Mouse (Mus musculus) stomach, embryonic 15.5 days (tissue): ENCODE data around the gene Sirt2. TPM values are rescaled to one million over a fixed set of nuclear protein-coding genes. Genes with fewer than 3 reads are reported as not detected.

Source experiments
- ATAC-seq: fragments of 200-750 bp; cut with Nextera tagmentation; 2 replicates; pipeline ENCODE4 v1.8.0; 2017; ENCODE audit warnings: low read depth, moderate number of reproducible peaks, moderate TSS enrichment; ENCODE audit not compliant: insufficient read depth, low FRiP score
- H3K27ac ChIP-seq: fragments of 300-500 bp; sonication (generic); 2 replicates; pipeline ENCODE4 v1.5.1; 2015; ENCODE audit warnings: mild to moderate bottlenecking, inconsistent platforms
- H3K27me3 ChIP-seq: fragments of 300-500 bp; sonication (generic); replicated peaks from 2 replicates; pipeline ENCODE4 v1.6.1; 2015; ENCODE audit warnings: inconsistent platforms
- H3K36me3 ChIP-seq: fragments of 300-500 bp; sonication (generic); 2 replicates; pipeline ENCODE4 v1.6.1; 2015; ENCODE audit warnings: inconsistent platforms
- H3K4me1 ChIP-seq: fragments of 300-500 bp; sonication (generic); 2 replicates; pipeline ENCODE4 v1.6.1; 2015; ENCODE audit warnings: inconsistent platforms
- H3K4me2 ChIP-seq: fragments of 300-500 bp; sonication (generic); 2 replicates; pipeline ENCODE4 v1.6.1; 2015; ENCODE audit warnings: mild to moderate bottlenecking, inconsistent platforms
- H3K4me3 ChIP-seq: fragments of 300-500 bp; sonication (generic); replicated peaks from 2 replicates; pipeline ENCODE4 v1.5.1; 2015; ENCODE audit warnings: inconsistent platforms
- H3K9ac ChIP-seq: fragments of 300-500 bp; sonication (generic); 2 replicates; pipeline ENCODE4 v1.6.1; 2015; ENCODE audit warnings: inconsistent platforms
- H3K9me3 ChIP-seq: fragments of 300-500 bp; sonication (generic); 2 replicates; pipeline ENCODE4 v1.6.1; 2016; ENCODE audit warnings: inconsistent platforms
- WGBS: fragments of 180-500 bp; shearing (Covaris S2); methylation state at CpG from one replicate; pipeline ENCODE4 v1.1.7; 2015; 5-methylcytosine and 5-hydroxymethylcytosine counted together
- polyA plus RNA-seq: library from polyadenylated mRNA; unstranded; fragments of >200 nt; fragmentation: Nextera tagmentation; extraction: Ambion mirVana; gene quantifications from 2 replicates; pipeline ENCODE4 v1.2.1, GENCODE M21; 2015

Sirt2 gene
- polyA plus RNA-seq, 1 experiment from 2014 or later: 56.9 TPM

DNA sequence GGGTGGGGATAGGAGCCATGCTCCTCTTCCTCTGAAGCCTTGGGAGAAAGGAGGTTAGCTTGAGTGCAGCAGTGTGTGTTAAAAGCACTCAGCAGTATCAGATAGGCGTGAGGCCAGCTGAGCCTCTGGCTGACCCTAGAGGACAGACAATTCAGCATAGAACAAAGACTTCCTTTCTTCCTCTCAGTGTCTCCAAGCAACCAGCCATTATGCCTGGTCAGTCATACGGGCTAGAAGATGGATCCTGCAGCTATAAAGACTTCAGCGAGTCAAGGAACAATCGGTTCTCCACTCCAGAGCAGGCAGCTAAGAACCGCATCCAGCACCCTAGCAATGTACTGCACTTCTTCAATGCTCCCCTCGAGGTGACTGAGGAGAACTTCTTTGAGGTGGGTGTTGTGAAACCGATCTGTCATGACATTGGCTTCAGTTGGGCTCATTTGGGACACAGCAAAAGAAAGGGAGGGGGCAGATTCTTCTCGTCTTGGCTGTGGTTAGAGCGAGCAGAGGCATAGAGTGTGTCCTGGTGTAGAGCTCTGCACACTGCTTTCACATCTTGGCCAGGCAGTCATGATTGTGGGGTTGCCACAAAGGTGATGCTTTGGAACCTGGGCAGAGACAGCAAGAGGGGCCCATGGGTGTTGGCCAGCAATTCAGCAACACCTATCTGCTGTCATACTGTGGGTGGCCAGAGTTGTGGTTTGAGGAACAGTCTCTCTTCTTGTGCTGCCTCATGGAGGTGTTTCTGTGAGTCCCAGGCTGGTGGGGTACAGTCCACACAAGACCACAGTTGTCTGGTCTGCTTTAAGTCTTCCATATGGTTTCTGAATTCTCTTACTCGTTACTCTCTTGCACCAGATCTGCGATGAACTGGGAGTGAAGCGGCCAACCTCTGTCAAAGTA is 54.1 kb downstream of the Sirt2 start:
- WGBS: 76% methylated on average over 12 of the region's 12 CpGs
- Histone ChIP-seq H3K36me3 (peaks cover 60% of the 10 kb centered on the region), H3K4me3 (no peak overlapping the region), H3K27me3 (no peaks in the 10 kb centered on the region), H3K4me2 (no peak overlapping the region), H3K4me1 (peaks cover 32% of the 10 kb centered on the region; the same call in 1 of the 2 replicates), H3K9me3 (no peaks in the 10 kb centered on the region), H3K9ac (no peak overlapping the region), H3K27ac (peak overlapping the region; percentile 35; the same call in 1 of the 2 replicates)
- no peak for ATAC-seq

DNA sequence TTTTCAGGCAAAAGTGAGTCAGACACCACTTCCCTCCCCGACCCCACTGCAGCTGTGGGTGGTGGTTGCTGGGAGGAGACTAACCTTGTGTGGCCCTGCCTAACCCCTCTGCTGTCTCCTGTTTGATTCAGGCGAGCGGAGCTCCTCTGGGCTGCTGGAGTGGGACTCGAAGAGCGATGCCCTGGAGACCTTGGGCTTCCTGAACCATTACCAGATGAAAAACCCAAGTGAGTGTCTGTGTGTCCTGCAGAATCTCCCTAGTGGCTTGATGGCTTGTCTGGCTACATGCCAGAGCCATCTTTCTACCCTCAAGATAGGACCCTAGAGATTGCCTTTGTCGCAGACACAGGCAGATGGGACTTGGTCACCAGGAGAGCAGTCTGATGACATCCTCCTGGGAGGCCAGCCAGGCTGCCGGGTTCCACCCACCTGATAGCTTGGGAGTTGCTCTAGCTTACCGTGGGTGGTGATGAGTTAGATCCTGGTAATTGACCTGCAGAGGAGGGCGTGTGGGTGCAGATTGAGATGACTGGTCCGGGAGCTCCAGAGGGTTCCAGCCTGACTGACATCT is 54.8 kb downstream of the Sirt2 start:
- H3K27me3 ChIP-seq: no peaks in the 10 kb centered on the region
- peaks cover 53% of the 10 kb centered on the region for H3K36me3 ChIP-seq
- H3K4me1 ChIP-seq: peaks cover 32% of the 10 kb centered on the region; the same call in 1 of the 2 replicates
- no peaks in the 10 kb centered on the region for H3K9me3 ChIP-seq
- H3K4me3 ChIP-seq: no peak overlapping the region
- 65% methylated on average over 10 of the region's 10 CpGs for WGBS
- ATAC-seq: no peak
- H3K27ac ChIP-seq: no peak overlapping the region
- H3K4me2 ChIP-seq: no peak overlapping the region
- H3K9ac ChIP-seq: no peak overlapping the region

DNA sequence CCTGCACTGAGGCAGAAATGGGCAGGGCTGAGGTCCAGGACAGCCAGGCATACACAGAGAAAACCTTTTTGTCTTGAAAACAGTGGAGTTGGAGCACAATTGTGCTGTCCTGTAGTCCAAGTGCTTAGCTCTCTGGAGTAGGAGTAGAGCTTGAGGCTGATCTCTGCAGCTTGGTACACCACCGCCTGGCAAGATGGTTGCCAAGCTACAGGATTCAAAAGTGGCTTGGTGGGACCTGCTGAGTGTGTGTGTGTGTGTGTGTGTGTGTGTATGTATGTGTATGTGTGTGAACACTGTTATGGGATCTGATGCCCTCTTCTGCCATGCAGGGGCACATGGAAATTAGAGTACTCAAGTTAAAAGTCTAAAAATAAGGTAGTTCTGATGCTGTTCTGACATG is 56.0 kb downstream of the Sirt2 start:
- Histone ChIP-seq H3K4me2 (no peak overlapping the region), H3K9me3 (no peaks in the 10 kb centered on the region), H3K27me3 (no peaks in the 10 kb centered on the region), H3K4me1 (peaks cover 30% of the 10 kb centered on the region; the same call in 1 of the 2 replicates), H3K36me3 (peaks cover 40% of the 10 kb centered on the region), H3K27ac (0 out of 2 replicates have a peak overlapping the region, but pooled peaks have one; percentile 23), H3K9ac (no peak overlapping the region), H3K4me3 (no peak overlapping the region)
- 70% methylated on average over 1 of the region's 1 CpGs for WGBS
- ATAC-seq: no peak

DNA sequence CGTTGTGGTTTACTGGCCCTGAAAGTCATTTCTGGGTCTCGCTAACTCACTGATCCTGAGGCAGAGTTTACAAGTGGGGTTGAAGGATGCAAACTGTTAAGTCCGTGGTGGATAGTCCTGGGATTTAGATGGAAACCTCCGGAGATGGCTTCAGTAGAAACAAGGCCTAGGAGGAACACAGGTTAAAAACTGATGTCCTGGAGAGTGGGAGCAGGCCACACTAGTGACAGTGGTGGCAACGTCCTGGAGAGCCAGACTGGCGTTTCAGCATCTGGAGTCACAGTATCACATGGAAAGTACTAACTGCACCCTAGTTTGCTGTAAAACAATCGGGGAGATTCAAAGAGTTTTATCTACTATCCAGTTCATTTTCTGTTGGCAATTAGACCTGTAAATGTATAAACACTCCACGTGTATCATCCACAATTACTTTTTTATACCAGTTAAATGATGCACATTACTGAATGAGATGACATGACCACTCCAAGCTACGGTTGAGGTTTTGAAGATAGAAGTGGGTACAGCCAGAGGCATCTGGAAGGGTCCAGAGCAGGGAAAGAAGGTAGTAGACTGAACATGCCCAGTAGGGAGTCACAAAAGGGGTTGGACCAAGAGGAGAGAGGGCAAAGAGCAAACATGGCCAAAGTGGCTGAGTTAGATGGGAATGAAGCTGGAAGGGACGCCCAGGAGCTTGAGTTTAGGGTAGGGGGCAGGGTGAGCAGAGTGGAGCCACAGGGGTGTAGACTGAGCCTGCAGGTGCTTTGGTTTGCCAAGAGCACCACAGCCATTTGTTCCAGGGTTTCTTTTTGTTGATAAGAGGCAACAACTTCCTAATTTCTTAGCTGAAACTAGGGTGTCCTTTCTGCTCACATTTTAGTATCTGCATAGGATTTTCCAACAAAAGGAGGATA is 56.7 kb downstream of the Sirt2 start:
- Histone ChIP-seq H3K4me3 (no peak overlapping the region), H3K36me3 (peaks cover 34% of the 10 kb centered on the region), H3K4me1 (peaks cover 32% of the 10 kb centered on the region; the same call in 1 of the 2 replicates), H3K27ac (peak overlapping the region; percentile 23; the same call in 1 of the 2 replicates), H3K4me2 (no peak overlapping the region), H3K9me3 (no peaks in the 10 kb centered on the region), H3K9ac (no peak overlapping the region), H3K27me3 (no peaks in the 10 kb centered on the region)
- WGBS: 50% methylated on average over 10 of the region's 10 CpGs
- ATAC-seq: no peak

DNA sequence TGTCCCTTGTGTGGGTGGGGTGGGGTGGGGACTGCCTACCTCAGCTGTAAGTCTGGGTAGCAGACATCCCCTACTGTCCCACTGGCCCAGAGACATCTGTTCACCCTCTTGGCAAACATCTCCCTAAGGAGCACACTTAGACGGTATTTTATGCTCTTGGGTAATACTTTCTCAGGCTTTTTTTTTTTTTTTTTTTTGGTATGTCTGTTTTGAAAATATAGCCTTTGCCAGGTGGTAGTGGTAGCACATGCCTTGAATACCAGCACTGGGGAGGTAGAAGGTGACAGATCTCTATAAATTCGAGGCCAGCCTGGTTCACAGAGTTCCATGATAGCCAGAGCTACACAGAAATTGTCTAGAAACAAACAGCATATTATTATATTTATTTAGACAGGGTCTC is 57.4 kb downstream of the Sirt2 start:
- Histone ChIP-seq H3K4me3 (no peak overlapping the region), H3K4me2 (no peak overlapping the region), H3K27ac (peak overlapping the region; percentile 91; the same call in 1 of the 2 replicates), H3K4me1 (peaks cover 30% of the 10 kb centered on the region; the same call in 1 of the 2 replicates), H3K36me3 (peaks cover 27% of the 10 kb centered on the region), H3K9me3 (no peaks in the 10 kb centered on the region), H3K9ac (no peak overlapping the region), H3K27me3 (no peaks in the 10 kb centered on the region)
- 32% methylated on average over 2 of the region's 2 CpGs for WGBS
- no peak for ATAC-seq

DNA sequence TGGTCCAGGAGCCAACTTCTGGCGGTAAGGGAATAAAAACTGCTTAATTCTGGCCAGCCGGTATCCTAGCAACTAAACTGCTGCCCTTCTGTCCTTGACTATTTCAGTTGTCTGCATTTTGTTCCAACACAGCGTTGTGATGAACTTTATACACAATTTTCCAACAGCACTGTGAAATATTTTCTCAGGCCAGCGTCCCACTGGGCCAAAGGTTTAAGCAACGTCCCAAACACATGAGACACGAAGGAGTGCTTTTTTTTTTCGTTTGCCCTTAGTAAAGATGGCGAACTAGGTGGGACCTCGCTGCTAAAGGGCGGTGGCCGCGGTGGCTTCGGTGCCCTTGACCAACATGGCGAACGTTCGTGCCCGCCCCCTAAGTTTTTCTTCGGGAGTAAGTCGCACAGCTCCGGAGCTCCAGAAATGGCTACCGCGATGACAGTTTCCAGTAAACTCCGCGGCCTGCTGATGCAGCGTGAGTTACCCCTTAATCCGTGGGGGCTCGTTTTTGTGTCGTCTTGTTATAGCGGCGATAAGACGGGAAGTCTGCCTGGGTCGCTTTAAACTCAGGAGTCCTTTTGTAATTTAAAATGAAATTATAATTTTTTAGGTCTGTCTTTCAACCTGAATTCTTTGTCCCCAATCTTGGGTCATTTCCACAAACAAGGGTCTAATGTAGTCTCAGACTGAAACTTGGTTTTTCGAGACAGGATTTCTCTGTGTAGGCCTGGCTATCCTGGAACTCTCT is 58.6 kb downstream of the Sirt2 start, which contains the start of gene Ech1:
Gene Ech1, plus strand, starts transcription at position 277 of the 745 bp plus-strand sequence.
- H3K4me1 ChIP-seq: peaks cover 24% of the 10 kb centered on the region; the same call in 1 of the 2 replicates
- peak within 1 kb of the TSS; percentile 52; the same call in 1 of the 2 replicates for H3K9ac ChIP-seq
- peak within 1 kb of the TSS; percentile 49 for H3K4me3 ChIP-seq
- peaks cover 27% of the 10 kb centered on the region for H3K36me3 ChIP-seq
- ATAC-seq: peak; percentile 73; the same call in 1 of the 2 replicates
- peak within 1 kb of the TSS; percentile 48 for H3K4me2 ChIP-seq
- no peaks in the 10 kb centered on the region for H3K27me3 ChIP-seq
- 2% methylated on average over 33 of the region's 33 CpGs for WGBS
- no peaks in the 10 kb centered on the region for H3K9me3 ChIP-seq
- peak within 1 kb of the TSS; percentile 91 for H3K27ac ChIP-seq

DNA sequence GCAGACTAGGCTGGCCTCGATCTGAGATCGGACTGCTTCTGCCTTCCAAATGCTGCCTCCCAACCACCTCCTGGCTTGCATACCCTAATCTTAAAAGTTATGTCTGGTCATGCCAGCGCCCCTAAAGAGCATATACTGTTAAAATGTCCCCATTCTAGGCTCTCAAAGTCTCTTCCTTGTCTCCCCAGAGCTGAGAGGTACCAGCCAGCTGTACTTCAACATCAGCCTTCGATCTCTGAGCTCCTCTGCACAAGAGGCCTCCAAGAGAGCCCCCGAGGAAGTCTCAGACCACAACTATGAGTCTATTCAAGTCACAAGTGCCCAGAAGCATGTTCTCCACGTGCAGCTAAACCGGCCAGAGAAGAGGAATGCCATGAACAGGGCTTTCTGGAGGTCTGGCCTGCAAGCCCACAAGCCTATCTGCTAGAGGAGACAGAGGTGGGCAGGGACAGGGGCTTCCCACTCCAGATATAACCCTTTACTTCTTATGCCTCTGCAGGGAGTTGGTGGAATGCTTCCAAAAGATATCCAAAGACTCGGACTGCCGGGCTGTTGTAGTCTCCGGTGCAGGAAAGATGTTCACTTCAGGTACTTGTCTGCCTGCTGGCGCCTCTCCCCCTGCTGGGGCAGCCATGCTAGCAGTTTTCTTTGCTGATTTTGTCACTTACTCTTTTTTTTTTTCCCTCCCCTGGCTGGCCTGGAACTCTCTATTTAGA is 59.3 kb downstream of the Sirt2 start:
- ATAC-seq: no peak
- peak overlapping the region; percentile 48 for H3K4me2 ChIP-seq
- no peaks in the 10 kb centered on the region for H3K27me3 ChIP-seq
- H3K9me3 ChIP-seq: no peaks in the 10 kb centered on the region
- peak overlapping the region; percentile 91 for H3K27ac ChIP-seq
- H3K36me3 ChIP-seq: peaks cover 22% of the 10 kb centered on the region
- peaks cover 17% of the 10 kb centered on the region; the same call in 1 of the 2 replicates for H3K4me1 ChIP-seq
- 48% methylated on average over 11 of the region's 11 CpGs for WGBS
- H3K4me3 ChIP-seq: peak overlapping the region; percentile 49
- peak overlapping the region; percentile 52; the same call in 1 of the 2 replicates for H3K9ac ChIP-seq

DNA sequence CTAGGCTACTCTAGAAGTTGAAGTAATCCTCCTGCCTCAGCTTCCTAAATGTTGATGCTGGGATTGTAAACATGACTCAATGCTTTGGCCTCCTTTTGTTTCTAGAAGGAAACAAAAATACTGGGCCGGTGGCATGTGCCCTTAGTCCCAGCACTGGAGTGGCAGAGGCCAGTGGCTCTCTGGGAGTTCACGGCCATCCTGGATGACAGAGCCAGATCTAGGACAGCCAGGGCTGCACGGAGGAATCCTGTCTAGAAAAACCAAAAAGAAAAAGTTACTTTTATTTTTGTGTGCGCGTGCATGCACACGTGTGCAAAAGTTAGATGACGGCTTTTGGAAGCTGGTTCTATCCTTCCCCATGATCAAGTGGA is 59.9 kb downstream of the Sirt2 start:
- Histone ChIP-seq H3K4me3 (peak overlapping the region; percentile 49; the same call in 1 of the 2 replicates), H3K4me2 (peak overlapping the region; percentile 48), H3K4me1 (peaks cover 14% of the 10 kb centered on the region; the same call in 1 of the 2 replicates), H3K9ac (no peak overlapping the region), H3K27ac (peak overlapping the region; percentile 91; the same call in 1 of the 2 replicates), H3K27me3 (no peaks in the 10 kb centered on the region), H3K36me3 (peaks cover 16% of the 10 kb centered on the region), H3K9me3 (no peaks in the 10 kb centered on the region)
- no peak for ATAC-seq
- 92% methylated on average over 7 of the region's 7 CpGs for WGBS

DNA sequence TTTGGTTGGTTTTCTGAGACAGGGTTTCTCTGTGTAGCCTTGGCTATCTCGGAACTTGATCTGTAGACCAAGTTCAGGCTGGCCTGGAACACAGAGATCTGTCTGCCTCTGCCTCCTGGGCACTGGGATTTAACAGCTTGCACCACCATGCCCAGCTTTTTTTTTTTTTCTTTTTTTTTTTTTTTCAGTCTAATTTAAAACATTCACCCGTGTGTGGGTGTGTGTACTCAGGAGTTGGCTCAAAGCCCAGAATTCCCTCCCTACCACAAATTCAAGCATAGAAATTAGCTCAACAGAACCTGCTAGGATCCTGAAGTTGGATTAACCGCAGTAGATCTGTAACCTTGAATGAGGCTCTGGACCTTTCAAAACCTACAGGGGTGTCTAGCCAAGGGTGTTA is 60.8 kb downstream of the Sirt2 start:
- H3K4me1 ChIP-seq: peaks cover 13% of the 10 kb centered on the region; the same call in 1 of the 2 replicates
- no peaks in the 10 kb centered on the region for H3K9me3 ChIP-seq
- whole genome bisulfite sequencing: 38% methylated on average over 3 of the region's 3 CpGs
- H3K36me3 ChIP-seq: peaks cover 17% of the 10 kb centered on the region
- 0 out of 2 replicates have a peak, but pooled peaks have one; percentile 5 for ATAC-seq
- no peak overlapping the region for H3K4me3 ChIP-seq
- no peaks in the 10 kb centered on the region for H3K27me3 ChIP-seq
- no peak overlapping the region for H3K4me2 ChIP-seq
- no peak overlapping the region for H3K9ac ChIP-seq
- H3K27ac ChIP-seq: peak overlapping the region; percentile 44; the same call in 1 of the 2 replicates

DNA sequence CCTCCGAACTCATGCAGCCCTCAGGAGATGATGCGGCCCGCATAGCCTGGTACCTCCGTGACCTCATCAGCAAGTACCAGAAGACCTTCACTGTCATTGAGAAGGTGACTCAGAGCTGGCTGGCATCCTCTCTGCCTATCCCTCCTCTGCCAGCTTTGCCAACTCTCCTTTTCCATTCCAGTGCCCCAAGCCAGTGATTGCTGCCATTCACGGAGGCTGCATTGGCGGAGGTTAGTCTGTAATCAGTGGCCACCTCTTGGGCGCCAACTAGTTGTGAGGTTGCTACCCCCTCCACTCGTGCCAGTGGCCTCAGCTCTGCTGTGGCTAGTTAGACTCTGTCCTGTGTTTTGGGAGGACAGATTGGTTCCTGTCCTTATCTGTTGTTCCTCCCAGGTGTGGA is 63.3 kb downstream of the Sirt2 start:
- peaks cover 13% of the 10 kb centered on the region; the same call in 1 of the 2 replicates for H3K4me1 ChIP-seq
- 94% methylated on average over 8 of the region's 8 CpGs for WGBS

More for the DNA sequence above, 63.3 kb downstream of the Sirt2 start:
- no peak for ATAC-seq
- Histone ChIP-seq H3K9ac (no peak overlapping the region), H3K4me3 (no peak overlapping the region), H3K36me3 (peaks cover 12% of the 10 kb centered on the region), H3K27me3 (no peaks in the 10 kb centered on the region), H3K4me2 (no peak overlapping the region), H3K27ac (no peak overlapping the region), H3K9me3 (no peaks in the 10 kb centered on the region)
